Comparison of ENCODE assay signal across 17 mouse cellular contexts in the genomic region with DNA sequence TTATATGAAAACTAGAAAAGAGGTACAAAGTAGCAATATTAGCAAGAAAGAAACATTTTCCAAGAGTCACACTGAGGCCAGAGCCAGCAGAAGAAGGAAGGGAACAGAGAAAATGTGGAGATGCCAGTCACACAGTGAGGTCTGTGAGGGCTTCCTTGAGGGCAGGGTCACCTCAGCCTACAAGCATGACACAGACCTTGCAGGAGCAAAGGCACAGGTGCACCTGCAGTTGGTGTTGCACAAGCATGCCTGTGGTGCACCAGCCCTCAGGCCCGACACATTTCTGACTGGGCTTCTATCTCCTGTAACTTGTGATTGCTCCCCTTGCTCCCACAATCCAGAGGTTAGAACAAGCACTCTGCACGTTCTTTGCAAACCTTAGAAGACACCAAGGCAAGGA.
"Had no signal": no experiment of that assay in that cellular context is flagged by ENCODE, and none has a peak within 500 bp of the region (broad histone marks: within the 10 kb centered on the region; RNA-seq: fewer than 3 reads in every experiment).

No protein-coding gene starts in this region.

- ATAC-seq: midbrain, embryonic 16.5 days had no signal

- H3K9me3 ChIP-seq: midbrain, embryonic 10.5 days; midbrain, embryonic 12.5 days; neural tube, embryonic 13.5 days; neural tube, embryonic 15.5 days had no signal

- H3K9ac ChIP-seq: lung, embryonic 14.5 days; midbrain, embryonic 12.5 days; neural tube, embryonic 13.5 days; neural tube, embryonic 15.5 days had no signal

- H3K36me3 ChIP-seq: midbrain, embryonic 10.5 days; midbrain, embryonic 12.5 days; neural tube, embryonic 13.5 days; neural tube, embryonic 15.5 days had no signal

- H3K4me3 ChIP-seq: midbrain, embryonic 10.5 days; midbrain, embryonic 12.5 days; myocyte; neural tube, embryonic 13.5 days; neural tube, embryonic 15.5 days had no signal

- DNase-seq: lung, embryonic 14.5 days; lung, postnatal 10 days; lung, postnatal 4 days; midbrain, embryonic 14.5 days; right cerebral cortex, adult 18-20 months; right cerebral cortex, postnatal 25 days; right cerebral cortex, postnatal 4 days; spleen, adult 18-20 months; thymus, adult 18-20 months; thymus, postnatal 14 days; thymus, postnatal 36 days had no signal

- H3K4me1 ChIP-seq: midbrain, embryonic 10.5 days; midbrain, embryonic 12.5 days; neural tube, embryonic 13.5 days; neural tube, embryonic 15.5 days had no signal

- H3K27me3 ChIP-seq: midbrain, embryonic 12.5 days; neural tube, embryonic 13.5 days; neural tube, embryonic 15.5 days had no signal

- H3K4me2 ChIP-seq: lung, embryonic 14.5 days; midbrain, embryonic 12.5 days; neural tube, embryonic 13.5 days; neural tube, embryonic 15.5 days had no signal

- H3K27ac ChIP-seq: midbrain, embryonic 10.5 days; midbrain, embryonic 12.5 days; neural tube, embryonic 13.5 days; neural tube, embryonic 15.5 days had no signal
